Mouse (Mus musculus): ENCODE data around the gene Gm45716.

- 0 out of 2 replicates have a peak, but pooled peaks have one; percentile 29 for TF ChIP-seq MAFK (IDR thresholded peaks at IDR 0.05; ENCODE audit: insufficient read depth, low read depth, low read length)
- TF ChIP-seq ZNF384 (IDR thresholded peaks at IDR 0.05; ENCODE audit: low read depth, low read length), result no peak
- TF ChIP-seq HCFC1 (IDR thresholded peaks at IDR 0.05; ENCODE audit: borderline replicate concordance, insufficient read depth, low read length), result no peak
- no peak for TF ChIP-seq ZC3H11A (IDR thresholded peaks at IDR 0.05; ENCODE audit: borderline replicate concordance, low read depth, low read length)
These were observed 68.2 kb downstream of the Gm45716 start for GRCm38 (mm10) chr11:90255687-90256086.
